Mouse (Mus musculus): ENCODE measurements around the gene Auts2.

DNA sequence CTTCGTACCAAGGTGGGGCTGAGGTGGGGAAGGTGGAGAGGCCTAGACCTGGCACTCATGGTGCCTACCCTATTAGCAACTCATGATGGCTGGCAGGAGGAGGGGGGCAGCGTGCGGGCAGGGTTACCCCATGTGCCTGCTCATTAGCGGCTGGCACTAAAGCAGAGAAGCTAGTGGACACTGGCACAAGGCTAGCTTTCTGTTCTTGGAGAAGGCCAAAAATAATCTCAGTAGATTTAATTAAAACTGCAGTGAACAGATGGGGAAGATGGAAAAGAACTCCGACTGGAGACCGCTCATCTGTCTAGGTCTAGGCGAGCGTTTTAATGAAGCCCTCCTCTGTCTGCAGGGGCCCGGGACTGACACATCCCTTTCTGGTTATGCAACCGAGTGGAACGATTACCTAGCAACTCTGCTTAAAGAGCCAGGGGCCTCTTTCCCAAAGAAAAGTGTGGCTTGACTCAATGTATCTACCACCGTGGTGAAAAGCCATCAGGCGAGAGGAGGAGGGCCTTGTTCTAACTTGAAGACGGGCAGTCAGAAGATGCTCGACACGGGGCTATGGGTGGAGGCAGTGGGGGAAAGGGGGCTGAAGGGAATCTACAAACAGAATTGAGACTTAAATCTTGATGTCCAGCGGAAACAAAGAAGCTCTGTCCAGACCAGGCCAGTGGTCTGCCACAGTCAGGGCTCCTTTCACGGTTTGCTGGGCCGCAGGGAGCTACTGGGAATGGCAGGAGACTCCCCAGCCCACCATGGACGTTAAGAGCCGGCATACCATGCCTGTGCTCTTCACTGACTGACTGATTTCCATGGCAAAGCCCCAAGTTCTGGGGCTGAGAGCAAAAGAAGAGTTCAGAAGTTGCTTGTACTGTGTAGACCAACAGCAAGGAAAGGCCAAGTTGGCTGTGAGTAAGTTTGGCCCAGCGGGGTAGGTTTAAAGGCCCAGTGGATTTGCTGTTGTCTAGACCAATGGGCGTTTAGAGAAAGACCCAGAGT is 899.7 kb downstream of the Auts2 start:
- TF ChIP-seq EP300 (IDR thresholded peaks at IDR 0.05; ENCODE audit: low read depth) (no peak), CTCF (IDR thresholded peaks at IDR 0.05; ENCODE audit: low read depth) (no peak)
